Mouse (Mus musculus): ENCODE data around the gene Defb23. TPM values are rescaled to one million over a fixed set of nuclear protein-coding genes. Genes with fewer than 3 reads are reported as not detected.

The Defb23 gene
- polyA plus RNA-seq, 1 experiment from 2014 or later = not detected

GRCm38 (mm10) chr2:152415786-152416185, 48.6 kb downstream of the Defb23 start:
- Histone ChIP-seq H3K36me3 (ENCODE audit: control insufficient read depth, insufficient read depth, low read length) (no peaks in the 10 kb centered on the region), H3K4me3 (ENCODE audit: low read depth, low read length) (peak overlapping the region; percentile 91; the same call in 1 of the 2 replicates), H3K27me3 (ENCODE audit: control insufficient read depth, insufficient read depth, low read length) (no peaks in the 10 kb centered on the region), H3K9ac (replicated peaks; ENCODE audit: low read depth, low read length) (no peak overlapping the region), H3K9me3 (ENCODE audit: control insufficient read depth, low read length) (no peaks in the 10 kb centered on the region), H3K4me2 (ENCODE audit: low read depth, low read length) (peak overlapping the region; percentile 84; the same call in 1 of the 2 replicates), H3K27ac (ENCODE audit: low read depth, low read length) (no peak overlapping the region), H3K4me1 (ENCODE audit: control insufficient read depth, insufficient read depth, low read length) (peaks cover 26% of the 10 kb centered on the region)
- WGBS = 97% methylated on average over 3 of the region's 3 CpGs
- ATAC-seq (ENCODE audit: low read depth) = no peak

- 34% methylated on average over 4 of the region's 4 CpGs for WGBS
- Histone ChIP-seq H3K27me3 (ENCODE audit: control insufficient read depth, insufficient read depth, low read length) (no peaks in the 10 kb centered on the region), H3K9me3 (ENCODE audit: control insufficient read depth, low read length) (no peaks in the 10 kb centered on the region), H3K9ac (replicated peaks; ENCODE audit: low read depth, low read length) (peak within 1 kb of the TSS; percentile 92), H3K27ac (ENCODE audit: low read depth, low read length) (peak within 1 kb of the TSS; percentile 95), H3K4me1 (ENCODE audit: control insufficient read depth, insufficient read depth, low read length) (peaks cover 31% of the 10 kb centered on the region), H3K36me3 (ENCODE audit: control insufficient read depth, insufficient read depth, low read length) (no peaks in the 10 kb centered on the region), H3K4me3 (ENCODE audit: low read depth, low read length) (peak within 1 kb of the TSS; percentile 91), H3K4me2 (ENCODE audit: low read depth, low read length) (peak within 1 kb of the TSS; percentile 84)
- no peak for ATAC-seq (ENCODE audit: low read depth)
Measured at GRCm38 (mm10) chr2:152415287-152415686, 49.1 kb downstream of the Defb23 start, which contains the start of gene 6820408C15Rik. Gene 6820408C15Rik, plus strand, starts transcription at chr2:152415587.

- under 1% methylated on average over 65 of the region's 65 CpGs for WGBS
Measured at GRCm38 (mm10) chr2:152414591-152415165, 49.7 kb downstream of the Defb23 start, which contains the start of gene Zcchc3. Gene Zcchc3, minus strand, starts transcription at chr2:152415027.

GRCm38 (mm10) chr2:152413765-152414584, 50.4 kb downstream of the Defb23 start:
- peaks cover 33% of the 10 kb centered on the region for H3K4me1 ChIP-seq (ENCODE audit: control insufficient read depth, insufficient read depth, low read length)
- peak; percentile 38 for ATAC-seq (ENCODE audit: low read depth)
- H3K4me2 ChIP-seq (ENCODE audit: low read depth, low read length) = peak overlapping the region; percentile 84
- no peaks in the 10 kb centered on the region for H3K9me3 ChIP-seq (ENCODE audit: control insufficient read depth, low read length)
- H3K9ac ChIP-seq (replicated peaks; ENCODE audit: low read depth, low read length) = peak overlapping the region; percentile 92
- no peaks in the 10 kb centered on the region for H3K36me3 ChIP-seq (ENCODE audit: control insufficient read depth, insufficient read depth, low read length)
- H3K27me3 ChIP-seq (ENCODE audit: control insufficient read depth, insufficient read depth, low read length) = no peaks in the 10 kb centered on the region
- peak overlapping the region; percentile 95 for H3K27ac ChIP-seq (ENCODE audit: low read depth, low read length)
- WGBS = under 1% methylated on average over 72 of the region's 86 CpGs
- H3K4me3 ChIP-seq (ENCODE audit: low read depth, low read length) = peak overlapping the region; percentile 91

More at GRCm38 (mm10) chr2:152414591-152415165, 49.7 kb downstream of the Defb23 start, which contains the start of gene Zcchc3:
- H3K36me3 ChIP-seq (ENCODE audit: control insufficient read depth, insufficient read depth, low read length) = no peaks in the 10 kb centered on the region
- no peaks in the 10 kb centered on the region for H3K27me3 ChIP-seq (ENCODE audit: control insufficient read depth, insufficient read depth, low read length)
- peaks cover 33% of the 10 kb centered on the region for H3K4me1 ChIP-seq (ENCODE audit: control insufficient read depth, insufficient read depth, low read length)
- H3K9me3 ChIP-seq (ENCODE audit: control insufficient read depth, low read length) = no peaks in the 10 kb centered on the region
- ATAC-seq (ENCODE audit: low read depth) = peak; percentile 83
- H3K27ac ChIP-seq (ENCODE audit: low read depth, low read length) = peak within 1 kb of the TSS; percentile 95
- H3K9ac ChIP-seq (replicated peaks; ENCODE audit: low read depth, low read length) = peak within 1 kb of the TSS; percentile 92
- peak within 1 kb of the TSS; percentile 91 for H3K4me3 ChIP-seq (ENCODE audit: low read depth, low read length)
- H3K4me2 ChIP-seq (ENCODE audit: low read depth, low read length) = peak within 1 kb of the TSS; percentile 84

- peaks cover 33% of the 10 kb centered on the region for H3K4me1 ChIP-seq (ENCODE audit: control insufficient read depth, insufficient read depth, low read length)
- peak overlapping the region; percentile 84 for H3K4me2 ChIP-seq (ENCODE audit: low read depth, low read length)
- H3K9ac ChIP-seq (replicated peaks; ENCODE audit: low read depth, low read length) = peak overlapping the region; percentile 92
- H3K36me3 ChIP-seq (ENCODE audit: control insufficient read depth, insufficient read depth, low read length) = no peaks in the 10 kb centered on the region
- 1% methylated on average over 21 of the region's 21 CpGs for WGBS
- no peak overlapping the region for H3K27ac ChIP-seq (ENCODE audit: low read depth, low read length)
- peak overlapping the region; percentile 91 for H3K4me3 ChIP-seq (ENCODE audit: low read depth, low read length)
- ATAC-seq (ENCODE audit: low read depth) = no peak
- no peaks in the 10 kb centered on the region for H3K9me3 ChIP-seq (ENCODE audit: control insufficient read depth, low read length)
- H3K27me3 ChIP-seq (ENCODE audit: control insufficient read depth, insufficient read depth, low read length) = no peaks in the 10 kb centered on the region
Measured at GRCm38 (mm10) chr2:152413158-152413764, 51.2 kb downstream of the Defb23 start.

- 5% methylated on average over 15 of the region's 15 CpGs for WGBS
- Histone ChIP-seq H3K27ac (ENCODE audit: low read depth, low read length) (peak overlapping the region; percentile 60), H3K9me3 (ENCODE audit: control insufficient read depth, low read length) (no peaks in the 10 kb centered on the region), H3K36me3 (ENCODE audit: control insufficient read depth, insufficient read depth, low read length) (no peaks in the 10 kb centered on the region), H3K27me3 (ENCODE audit: control insufficient read depth, insufficient read depth, low read length) (no peaks in the 10 kb centered on the region), H3K9ac (replicated peaks; ENCODE audit: low read depth, low read length) (peak overlapping the region; percentile 92; the same call in 1 of the 2 replicates), H3K4me1 (ENCODE audit: control insufficient read depth, insufficient read depth, low read length) (peaks cover 33% of the 10 kb centered on the region), H3K4me3 (ENCODE audit: low read depth, low read length) (peak overlapping the region; percentile 91), H3K4me2 (ENCODE audit: low read depth, low read length) (peak overlapping the region; percentile 84)
- ATAC-seq (ENCODE audit: low read depth) = no peak
Measured at GRCm38 (mm10) chr2:152412526-152413157, 51.8 kb downstream of the Defb23 start.

- no peaks in the 10 kb centered on the region for H3K27me3 ChIP-seq (ENCODE audit: control insufficient read depth, insufficient read depth, low read length)
- peaks cover 33% of the 10 kb centered on the region for H3K4me1 ChIP-seq (ENCODE audit: control insufficient read depth, insufficient read depth, low read length)
- H3K9me3 ChIP-seq (ENCODE audit: control insufficient read depth, low read length) = no peaks in the 10 kb centered on the region
- no peaks in the 10 kb centered on the region for H3K36me3 ChIP-seq (ENCODE audit: control insufficient read depth, insufficient read depth, low read length)
- peak overlapping the region; percentile 87 for H3K27ac ChIP-seq (ENCODE audit: low read depth, low read length)
- 2% methylated on average over 7 of the region's 7 CpGs for WGBS
- H3K4me3 ChIP-seq (ENCODE audit: low read depth, low read length) = peak overlapping the region; percentile 91; the same call in 1 of the 2 replicates
- no peak for ATAC-seq (ENCODE audit: low read depth)
- H3K9ac ChIP-seq (replicated peaks; ENCODE audit: low read depth, low read length) = peak overlapping the region; percentile 41; the same call in 1 of the 2 replicates
- H3K4me2 ChIP-seq (ENCODE audit: low read depth, low read length) = peak overlapping the region; percentile 84
Measured at GRCm38 (mm10) chr2:152411471-152411870, 52.9 kb downstream of the Defb23 start.

- Histone ChIP-seq H3K36me3 (ENCODE audit: control insufficient read depth, insufficient read depth, low read length) (no peaks in the 10 kb centered on the region), H3K9ac (replicated peaks; ENCODE audit: low read depth, low read length) (peak overlapping the region; percentile 41), H3K4me3 (ENCODE audit: low read depth, low read length) (peak overlapping the region; percentile 91; the same call in 1 of the 2 replicates), H3K27ac (ENCODE audit: low read depth, low read length) (peak overlapping the region; percentile 87), H3K4me1 (ENCODE audit: control insufficient read depth, insufficient read depth, low read length) (peaks cover 33% of the 10 kb centered on the region), H3K27me3 (ENCODE audit: control insufficient read depth, insufficient read depth, low read length) (no peaks in the 10 kb centered on the region), H3K4me2 (ENCODE audit: low read depth, low read length) (peak overlapping the region; percentile 84), H3K9me3 (ENCODE audit: control insufficient read depth, low read length) (no peaks in the 10 kb centered on the region)
- peak; percentile 25; the same call in 1 of the 2 replicates for ATAC-seq (ENCODE audit: low read depth)
- 2% methylated on average over 14 of the region's 15 CpGs for WGBS
Measured at GRCm38 (mm10) chr2:152410971-152411371, 53.4 kb downstream of the Defb23 start.

Data from neural tube, embryonic 14.5 days (tissue).